Mouse (Mus musculus) hindbrain, embryonic 14.5 days (tissue): ENCODE results near the gene Gfy. TPM values are rescaled to one million over a fixed set of nuclear protein-coding genes. Genes with fewer than 3 reads are reported as not detected.

Source experiments
- ATAC-seq: fragments of 200-750 bp; cut with Nextera tagmentation; 2 replicates; pipeline ENCODE4 v1.8.0; 2017; ENCODE audit warnings: moderate number of reproducible peaks, mild to moderate bottlenecking, moderate TSS enrichment, moderate library complexity; ENCODE audit not compliant: low FRiP score
- DNase-seq: peaks from one replicate; pipeline ENCODE4 v3.0.0-alpha.2; 2015; ENCODE audit warnings: low spot score
- H3K27ac ChIP-seq: fragments of 300-500 bp; sonication (generic); 2 replicates; pipeline ENCODE4 v1.5.1; 2014; ENCODE audit warnings: mild to moderate bottlenecking, moderate library complexity
- H3K27me3 ChIP-seq: fragments of 300-500 bp; sonication (generic); 2 replicates; pipeline ENCODE4 v1.6.1; 2014; ENCODE audit warnings: mild to moderate bottlenecking, low read length, mixed read lengths; ENCODE audit not compliant: control insufficient read depth, insufficient read depth
- H3K36me3 ChIP-seq: fragments of 300-500 bp; sonication (generic); replicated peaks from 2 replicates; pipeline ENCODE4 v1.6.1; 2014; ENCODE audit not compliant: control insufficient read depth, insufficient read depth
- H3K4me1 ChIP-seq: fragments of 300-500 bp; sonication (generic); replicated peaks from 2 replicates; pipeline ENCODE4 v1.6.1; 2014; ENCODE audit warnings: antibody characterized with exemption, low read length, mixed read lengths; ENCODE audit not compliant: control insufficient read depth, insufficient read depth
- H3K4me2 ChIP-seq: fragments of 300-500 bp; sonication (generic); replicated peaks from 2 replicates; pipeline ENCODE4 v1.6.1; 2014; ENCODE audit warnings: mild to moderate bottlenecking, moderate library complexity
- H3K4me3 ChIP-seq: fragments of 300-500 bp; sonication (generic); replicated peaks from 2 replicates; pipeline ENCODE4 v1.5.1; 2014; ENCODE audit warnings: mild to moderate bottlenecking, low read length
- H3K9ac ChIP-seq: fragments of 300-500 bp; sonication (generic); 2 replicates; pipeline ENCODE4 v1.6.1; 2014
- H3K9me3 ChIP-seq: fragments of 300-500 bp; sonication (generic); 2 replicates; pipeline ENCODE4 v1.6.1; 2016; ENCODE audit warnings: low read length; ENCODE audit not compliant: control insufficient read depth
- WGBS: fragments of 180-500 bp; shearing (Covaris S2); extraction: QIAGEN DNeasy Blood & Tissue Kit; methylation state at CpG from one replicate; pipeline ENCODE4 v1.1.7; 2014; 5-methylcytosine and 5-hydroxymethylcytosine counted together
- polyA plus RNA-seq: library from polyadenylated mRNA; unstranded; fragments of >200 nt; fragmentation: Nextera tagmentation; extraction: Ambion mirVana; gene quantifications from 2 replicates; pipeline ENCODE4 v1.2.1, GENCODE M21; 2014

Gene Gfy
- polyA plus RNA-seq, 1 experiment from 2014 or later, result not detected

DNA sequence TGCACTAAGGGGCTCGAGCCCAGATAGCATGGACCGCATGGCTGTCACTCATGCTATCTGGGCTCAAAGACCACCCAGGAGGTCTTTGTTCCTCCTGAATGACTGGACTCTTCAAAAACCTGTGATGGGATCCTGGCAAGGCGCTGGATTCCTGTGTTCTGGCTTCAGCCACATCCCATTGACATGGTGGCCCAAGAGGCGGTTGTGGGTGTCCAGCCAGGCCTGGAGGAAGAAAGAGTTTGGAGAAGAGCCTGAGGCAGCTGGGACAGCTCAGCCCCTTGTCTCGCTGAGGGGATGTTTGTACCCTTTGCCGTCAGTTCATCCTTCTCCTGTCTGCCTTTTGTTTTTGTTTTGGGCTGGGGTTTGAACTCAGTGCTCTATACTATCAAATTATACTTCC, 29.8 kb downstream of the Gfy start:
- no peak overlapping the region for H3K9ac ChIP-seq
- no peak overlapping the region for H3K4me3 ChIP-seq
- H3K27me3 ChIP-seq, result no peaks in the 10 kb centered on the region

GRCm38 (mm10) chr7:45148534-45149098, 30.8 kb downstream of the Gfy start:
- ATAC-seq, result no peak

More for the DNA sequence above, 29.8 kb downstream of the Gfy start:
- H3K27ac ChIP-seq, result no peak overlapping the region
- 0 out of 2 replicates have a peak, but pooled peaks cover 6% of the 10 kb centered on the region for H3K36me3 ChIP-seq
- DNase-seq, result no peak
- no peaks in the 10 kb centered on the region for H3K9me3 ChIP-seq
- H3K4me2 ChIP-seq, result no peak overlapping the region
- ATAC-seq, result no peak
- 0 out of 2 replicates have a peak, but pooled peaks cover 5% of the 10 kb centered on the region for H3K4me1 ChIP-seq
- 28% methylated on average over 6 of the region's 6 CpGs for WGBS

DNA sequence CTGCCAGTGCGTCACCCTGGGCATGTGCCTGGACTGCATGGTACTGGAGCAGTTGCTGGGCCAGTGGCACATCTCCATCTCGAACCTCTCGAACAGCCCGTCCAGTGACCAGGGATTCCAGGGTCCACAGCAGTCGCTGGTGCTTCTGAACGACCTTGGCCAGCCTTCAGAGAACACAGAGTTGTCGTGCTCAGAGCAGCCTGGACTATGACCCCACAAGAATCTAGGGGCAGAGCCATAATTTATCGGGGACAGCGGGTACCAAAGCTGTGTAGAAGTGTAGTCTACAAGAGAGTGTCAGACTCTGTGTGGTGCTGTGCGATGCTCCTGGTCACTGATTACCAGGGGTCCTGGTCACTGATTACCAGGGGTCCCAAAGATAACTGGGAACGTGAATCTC, 31.5 kb downstream of the Gfy start:
- no peak for DNase-seq
- H3K4me1 ChIP-seq, result no peaks in the 10 kb centered on the region
- H3K9me3 ChIP-seq, result no peaks in the 10 kb centered on the region
- no peak for ATAC-seq
- H3K27ac ChIP-seq, result no peak overlapping the region
- no peak overlapping the region for H3K4me2 ChIP-seq
- H3K4me3 ChIP-seq, result no peak overlapping the region
- H3K36me3 ChIP-seq, result 0 out of 2 replicates have a peak, but pooled peaks cover 6% of the 10 kb centered on the region
- no peak overlapping the region for H3K9ac ChIP-seq
- 86% methylated on average over 11 of the region's 11 CpGs for WGBS
- no peaks in the 10 kb centered on the region for H3K27me3 ChIP-seq

More at GRCm38 (mm10) chr7:45148534-45149098, 30.8 kb downstream of the Gfy start:
- Histone ChIP-seq H3K9me3 (no peaks in the 10 kb centered on the region), H3K4me2 (no peak overlapping the region), H3K4me1 (0 out of 2 replicates have a peak, but pooled peaks cover 3% of the 10 kb centered on the region), H3K36me3 (0 out of 2 replicates have a peak, but pooled peaks cover 6% of the 10 kb centered on the region), H3K27ac (no peak overlapping the region), H3K9ac (no peak overlapping the region), H3K27me3 (no peaks in the 10 kb centered on the region), H3K4me3 (no peak overlapping the region)
- 65% methylated on average over 4 of the region's 4 CpGs for WGBS
- DNase-seq, result no peak

GRCm38 (mm10) chr7:45147267-45147666, 32.1 kb downstream of the Gfy start:
- no peaks in the 10 kb centered on the region for H3K27me3 ChIP-seq
- ATAC-seq (no peak), DNase-seq (no peak)
- no peak overlapping the region for H3K4me3 ChIP-seq
- peaks cover 11% of the 10 kb centered on the region; the same call in 1 of the 2 replicates for H3K36me3 ChIP-seq
- no peak overlapping the region for H3K9ac ChIP-seq
- H3K9me3 ChIP-seq, result no peaks in the 10 kb centered on the region
- H3K4me1 ChIP-seq, result no peaks in the 10 kb centered on the region
- H3K27ac ChIP-seq, result no peak overlapping the region
- H3K4me2 ChIP-seq, result no peak overlapping the region
- WGBS, result 94% methylated on average over 11 of the region's 11 CpGs

GRCm38 (mm10) chr7:45145460-45145859, 33.9 kb downstream of the Gfy start:
- Histone ChIP-seq H3K36me3 (peaks cover 12% of the 10 kb centered on the region; the same call in 1 of the 2 replicates), H3K9me3 (no peaks in the 10 kb centered on the region), H3K27ac (no peak overlapping the region), H3K4me1 (no peaks in the 10 kb centered on the region), H3K9ac (no peak overlapping the region), H3K4me2 (no peak overlapping the region), H3K4me3 (no peak overlapping the region), H3K27me3 (no peaks in the 10 kb centered on the region)
- WGBS, result 96% methylated on average over 8 of the region's 8 CpGs
- ATAC-seq (no peak), DNase-seq (no peak)

GRCm38 (mm10) chr7:45144368-45145174, 34.8 kb downstream of the Gfy start:
- peaks cover 12% of the 10 kb centered on the region; the same call in 1 of the 2 replicates for H3K36me3 ChIP-seq
- 89% methylated on average over 13 of the region's 13 CpGs for WGBS
- no peak for DNase-seq
- no peaks in the 10 kb centered on the region for H3K4me1 ChIP-seq
- H3K27me3 ChIP-seq, result no peaks in the 10 kb centered on the region
- H3K27ac ChIP-seq, result no peak overlapping the region
- no peak overlapping the region for H3K9ac ChIP-seq
- no peak overlapping the region for H3K4me2 ChIP-seq
- H3K4me3 ChIP-seq, result no peak overlapping the region
- no peaks in the 10 kb centered on the region for H3K9me3 ChIP-seq
- no peak for ATAC-seq

GRCm38 (mm10) chr7:45141914-45142313, 37.5 kb downstream of the Gfy start:
- 88% methylated on average over 5 of the region's 5 CpGs for whole genome bisulfite sequencing
- Histone ChIP-seq H3K36me3 (peaks cover 6% of the 10 kb centered on the region; the same call in 1 of the 2 replicates), H3K9me3 (no peaks in the 10 kb centered on the region), H3K4me1 (no peaks in the 10 kb centered on the region), H3K27ac (no peak overlapping the region), H3K9ac (no peak overlapping the region), H3K27me3 (no peaks in the 10 kb centered on the region), H3K4me3 (no peak overlapping the region), H3K4me2 (no peak overlapping the region)
- ATAC-seq (no peak), DNase-seq (no peak)

GRCm38 (mm10) chr7:45141319-45141718, 38.0 kb downstream of the Gfy start:
- H3K4me3 ChIP-seq, result no peak overlapping the region
- WGBS, result 91% methylated on average over 3 of the region's 3 CpGs
- no peaks in the 10 kb centered on the region for H3K4me1 ChIP-seq
- peaks cover 6% of the 10 kb centered on the region; the same call in 1 of the 2 replicates for H3K36me3 ChIP-seq
- H3K4me2 ChIP-seq, result no peak overlapping the region
- DNase-seq, result no peak
- H3K27me3 ChIP-seq, result no peaks in the 10 kb centered on the region
- no peak overlapping the region for H3K9ac ChIP-seq
- no peaks in the 10 kb centered on the region for H3K9me3 ChIP-seq
- no peak for ATAC-seq
- no peak overlapping the region for H3K27ac ChIP-seq

DNA sequence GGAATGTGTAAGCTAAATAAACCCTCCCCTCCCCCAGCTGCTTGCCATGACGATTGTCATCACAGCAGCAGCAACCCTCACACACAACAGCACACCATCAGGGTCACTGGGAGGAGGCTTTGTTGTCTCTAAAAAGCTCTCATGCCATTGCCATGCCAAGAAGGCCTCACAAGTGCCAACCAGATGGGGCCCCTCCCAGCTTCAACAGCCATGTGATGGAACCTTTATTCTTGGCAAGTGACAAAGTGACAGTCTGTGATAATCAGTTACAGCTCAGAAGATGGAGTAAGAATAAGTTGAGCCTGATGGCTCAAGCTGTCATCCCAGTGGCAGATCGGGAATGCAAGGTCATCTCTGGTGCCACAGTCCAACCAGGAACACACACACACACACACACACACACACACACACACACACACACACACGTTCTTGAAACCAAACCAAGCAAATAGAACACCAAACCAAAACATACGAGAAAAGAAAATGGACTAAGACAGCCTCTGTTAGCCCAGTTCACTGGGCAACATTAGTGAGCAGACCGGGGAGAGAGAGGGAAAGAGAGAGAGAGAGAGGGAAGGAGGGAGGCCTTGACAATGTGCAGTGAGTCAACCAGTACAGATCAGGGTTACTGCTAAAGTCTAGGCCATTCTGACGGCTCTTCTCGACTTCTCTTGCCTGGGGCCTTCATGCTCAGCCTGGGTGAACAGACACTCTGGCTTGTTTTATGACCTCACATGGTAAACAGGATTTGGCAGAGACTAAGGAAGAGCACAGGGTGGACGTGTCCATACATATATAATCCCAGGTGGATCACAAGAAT, 39.3 kb downstream of the Gfy start:
- Histone ChIP-seq H3K27me3 (0 out of 2 replicates have a peak, but pooled peaks cover 5% of the 10 kb centered on the region), H3K27ac (no peak overlapping the region), H3K4me1 (0 out of 2 replicates have a peak, but pooled peaks cover 6% of the 10 kb centered on the region), H3K4me2 (no peak overlapping the region), H3K9me3 (no peaks in the 10 kb centered on the region), H3K36me3 (peaks cover 6% of the 10 kb centered on the region; the same call in 1 of the 2 replicates), H3K9ac (no peak overlapping the region), H3K4me3 (no peak overlapping the region)
- DNase-seq, result no peak
- ATAC-seq, result no peak
- WGBS, result 79% methylated on average over 8 of the region's 8 CpGs
